Mouse (Mus musculus): Measurements from ENCODE around the gene Ddx56. TPM values are rescaled to one million over a fixed set of nuclear protein-coding genes. Genes with fewer than 3 reads are reported as not detected.

Gene Ddx56
- 116 and 121 TPM in 2 replicates for polyA plus RNA-seq (2016; fragmentation: Nextera tagmentation; extraction: Ambion mirVana)

DNA sequence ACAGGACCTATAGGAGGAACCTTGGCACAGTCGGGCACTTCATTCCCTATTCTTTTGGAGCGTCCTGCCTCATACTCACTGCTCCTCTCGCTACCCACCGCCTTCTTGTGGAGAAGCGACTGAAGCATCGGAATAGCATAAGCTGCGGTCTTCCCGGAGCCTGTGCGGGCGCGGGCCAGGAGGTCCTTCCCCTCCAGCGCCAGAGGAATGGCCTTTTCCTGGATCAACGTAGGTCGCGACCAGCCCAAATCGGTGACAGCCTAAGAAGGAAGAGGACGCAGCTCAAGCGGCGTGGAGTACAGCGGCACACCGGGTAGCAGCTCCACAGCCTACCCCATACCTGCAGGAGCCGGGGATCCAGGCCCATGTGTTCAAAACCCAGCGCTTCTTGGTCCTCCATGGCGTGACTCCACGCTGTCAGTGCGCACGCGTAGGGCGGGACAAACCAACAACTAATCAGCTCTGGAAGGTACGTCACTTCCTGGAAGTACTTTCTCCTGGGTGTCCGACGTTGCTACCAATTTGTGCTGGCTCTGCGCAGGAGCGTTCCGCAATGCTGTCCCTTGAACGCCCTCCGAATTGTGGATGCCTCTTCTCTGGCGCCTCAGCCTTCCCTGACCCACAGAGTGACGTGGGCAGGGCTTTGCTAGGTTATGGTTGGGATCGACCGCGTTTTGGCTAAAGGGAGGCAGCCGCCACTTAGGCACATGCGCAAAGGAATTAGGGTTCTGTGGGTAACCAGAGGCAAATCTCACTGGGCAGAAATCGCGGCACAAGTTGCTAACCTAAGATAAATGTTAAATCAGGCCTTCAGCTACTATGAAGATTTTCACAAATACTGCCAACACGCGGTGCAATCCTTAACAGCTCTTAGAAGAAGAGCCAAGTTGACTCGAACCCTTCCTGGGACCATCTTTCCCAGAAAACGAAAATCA, at the start of gene Ddx56:
Gene Ddx56 (minus strand): TSS at position 453 of the 935 bp plus-strand sequence.
- H3K9me3 ChIP-seq, result no peaks in the 10 kb centered on the region
- H3K36me3 ChIP-seq, result peaks cover 72% of the 10 kb centered on the region
- peak within 1 kb of the TSS; percentile 94 for H3K27ac ChIP-seq
- no peaks in the 10 kb centered on the region for H3K27me3 ChIP-seq (ENCODE audit: insufficient read depth, poor library complexity, severe bottlenecking)
- 2% methylated on average over 50 of the region's 50 CpGs for WGBS
- peak; percentile 90 for DNase-seq (ENCODE audit: low spot score)
- H3K4me1 ChIP-seq (replicated peaks), result peaks cover 25% of the 10 kb centered on the region
- peak within 1 kb of the TSS; percentile 98 for H3K4me3 ChIP-seq

- DNase-seq (ENCODE audit: low spot score), result no peak
- no peak overlapping the region for H3K27ac ChIP-seq
- no peaks in the 10 kb centered on the region for H3K27me3 ChIP-seq (ENCODE audit: insufficient read depth, poor library complexity, severe bottlenecking)
- peaks cover 84% of the 10 kb centered on the region for H3K36me3 ChIP-seq
- no peak overlapping the region for H3K4me3 ChIP-seq
- no peaks in the 10 kb centered on the region for H3K9me3 ChIP-seq
- WGBS, result 89% methylated on average over 11 of the region's 11 CpGs
- H3K4me1 ChIP-seq (replicated peaks), result no peaks in the 10 kb centered on the region
Observed at GRCm38 (mm10) chr11:6316821-6317220, 49.2 kb upstream of the Ddx56 start.

DNA sequence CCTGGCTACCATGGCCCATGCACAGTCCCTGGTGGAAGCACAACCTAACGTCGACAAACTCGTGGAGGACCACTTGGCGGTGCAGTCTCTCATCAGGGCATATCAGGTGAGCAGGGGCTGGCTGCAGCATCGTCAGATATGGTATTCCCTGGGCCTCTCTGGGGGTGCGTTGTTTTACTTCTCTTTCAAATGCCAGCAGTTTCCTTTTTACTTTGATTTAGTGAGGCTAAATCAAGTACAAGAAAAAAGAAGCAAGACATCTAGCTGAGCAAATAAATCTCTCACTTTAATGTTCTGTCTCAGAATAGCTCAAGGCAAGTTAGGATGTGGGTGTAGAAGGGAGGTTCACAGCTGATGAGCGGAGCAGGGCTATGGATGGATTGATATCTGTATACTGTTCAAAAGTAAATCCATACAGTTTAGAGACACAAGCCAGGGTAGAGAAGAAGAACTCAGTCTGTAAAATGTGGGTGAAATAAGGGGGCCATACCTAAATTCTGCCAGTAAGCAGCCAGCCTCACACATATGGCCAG, 46.4 kb upstream of the Ddx56 start:
- no peaks in the 10 kb centered on the region for H3K9me3 ChIP-seq
- H3K27ac ChIP-seq, result no peak overlapping the region
- H3K4me3 ChIP-seq, result no peak overlapping the region
- WGBS, result 92% methylated on average over 7 of the region's 7 CpGs
- H3K4me1 ChIP-seq (replicated peaks), result no peaks in the 10 kb centered on the region
- peaks cover 85% of the 10 kb centered on the region for H3K36me3 ChIP-seq
- no peaks in the 10 kb centered on the region for H3K27me3 ChIP-seq (ENCODE audit: insufficient read depth, poor library complexity, severe bottlenecking)
- no peak for DNase-seq (ENCODE audit: low spot score)

DNA sequence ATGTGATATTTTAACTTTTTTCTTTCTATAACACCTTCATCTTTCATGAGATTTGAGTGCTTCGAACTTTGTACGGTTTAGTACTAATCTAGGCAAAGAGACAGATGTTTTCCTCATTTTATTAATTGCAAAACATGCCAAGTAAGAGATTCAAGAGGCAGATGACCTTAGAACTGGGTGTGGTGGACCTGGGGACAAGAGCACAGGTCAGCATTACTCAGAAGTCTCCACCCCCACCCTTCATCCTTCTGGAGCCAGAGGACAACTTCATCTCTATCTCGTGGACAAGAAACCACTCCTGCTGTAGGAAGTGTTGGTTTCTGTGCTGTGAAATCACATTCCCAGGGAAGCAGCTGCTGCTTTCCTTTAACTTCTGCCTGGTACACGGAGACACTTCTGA, 40.6 kb upstream of the Ddx56 start:
- no peaks in the 10 kb centered on the region for H3K27me3 ChIP-seq (ENCODE audit: insufficient read depth, poor library complexity, severe bottlenecking)
- no peak for DNase-seq (ENCODE audit: low spot score)
- H3K4me1 ChIP-seq (replicated peaks), result no peaks in the 10 kb centered on the region
- no peak overlapping the region for H3K27ac ChIP-seq
- WGBS, result 93% methylated on average over 4 of the region's 4 CpGs
- peaks cover 77% of the 10 kb centered on the region for H3K36me3 ChIP-seq
- no peaks in the 10 kb centered on the region for H3K9me3 ChIP-seq
- H3K4me3 ChIP-seq, result no peak overlapping the region

GRCm38 (mm10) chr11:6305943-6306430, 38.4 kb upstream of the Ddx56 start:
- H3K27ac ChIP-seq, result no peak overlapping the region
- H3K27me3 ChIP-seq (ENCODE audit: insufficient read depth, poor library complexity, severe bottlenecking), result no peaks in the 10 kb centered on the region
- WGBS, result 85% methylated on average over 1 of the region's 1 CpGs
- DNase-seq (ENCODE audit: low spot score), result no peak
- no peak overlapping the region for H3K4me3 ChIP-seq
- H3K4me1 ChIP-seq (replicated peaks), result no peaks in the 10 kb centered on the region
- H3K9me3 ChIP-seq, result no peaks in the 10 kb centered on the region
- peaks cover 84% of the 10 kb centered on the region for H3K36me3 ChIP-seq

- 85% methylated on average over 2 of the region's 2 CpGs for whole genome bisulfite sequencing
- no peaks in the 10 kb centered on the region for H3K27me3 ChIP-seq (ENCODE audit: insufficient read depth, poor library complexity, severe bottlenecking)
- H3K4me3 ChIP-seq, result no peak overlapping the region
- H3K9me3 ChIP-seq, result no peaks in the 10 kb centered on the region
- DNase-seq (ENCODE audit: low spot score), result no peak
- no peaks in the 10 kb centered on the region for H3K4me1 ChIP-seq (replicated peaks)
- H3K36me3 ChIP-seq, result peaks cover 87% of the 10 kb centered on the region
- no peak overlapping the region for H3K27ac ChIP-seq
Observed at GRCm38 (mm10) chr11:6302793-6303192, 35.2 kb upstream of the Ddx56 start.

- Histone ChIP-seq H3K36me3 (peaks cover 70% of the 10 kb centered on the region), H3K27me3 (ENCODE audit: insufficient read depth, poor library complexity, severe bottlenecking) (no peaks in the 10 kb centered on the region), H3K4me1 (replicated peaks) (no peaks in the 10 kb centered on the region), H3K27ac (no peak overlapping the region), H3K4me3 (no peak overlapping the region), H3K9me3 (no peaks in the 10 kb centered on the region)
- WGBS, result 91% methylated on average over 2 of the region's 2 CpGs
- no peak for DNase-seq (ENCODE audit: low spot score)
Observed at GRCm38 (mm10) chr11:6299435-6299834, 31.9 kb upstream of the Ddx56 start.

- H3K4me3 ChIP-seq, result no peak overlapping the region
- no peaks in the 10 kb centered on the region for H3K9me3 ChIP-seq
- H3K4me1 ChIP-seq (replicated peaks), result peaks cover 12% of the 10 kb centered on the region
- DNase-seq (ENCODE audit: low spot score), result no peak
- H3K36me3 ChIP-seq, result peaks cover 43% of the 10 kb centered on the region
- no peaks in the 10 kb centered on the region for H3K27me3 ChIP-seq (ENCODE audit: insufficient read depth, poor library complexity, severe bottlenecking)
- H3K27ac ChIP-seq, result no peak overlapping the region
Observed at GRCm38 (mm10) chr11:6296077-6296476, 28.5 kb upstream of the Ddx56 start.

DNA sequence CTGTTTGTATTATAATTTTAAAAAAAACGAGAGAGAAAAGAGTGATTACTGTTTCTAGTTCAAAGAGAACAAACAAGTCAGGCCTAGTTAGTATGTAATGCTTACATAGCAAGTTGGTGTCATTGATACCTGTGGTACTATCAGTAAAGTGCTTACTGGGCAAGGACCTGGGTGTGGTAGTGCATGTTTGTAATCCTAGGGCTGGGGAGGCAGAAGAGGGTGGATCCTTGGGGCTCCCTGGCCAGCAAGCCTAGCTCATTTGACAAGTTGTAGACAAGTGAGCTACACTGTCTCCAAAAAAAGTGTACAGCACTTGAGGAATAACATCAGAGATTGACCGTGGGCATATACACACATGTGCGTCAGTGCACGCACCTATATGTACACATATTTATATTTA, 27.1 kb upstream of the Ddx56 start:
- no peak overlapping the region for H3K4me3 ChIP-seq
- DNase-seq (ENCODE audit: low spot score), result no peak
- peaks cover 15% of the 10 kb centered on the region for H3K4me1 ChIP-seq (replicated peaks)
- no peak overlapping the region for H3K27ac ChIP-seq
- H3K9me3 ChIP-seq, result no peaks in the 10 kb centered on the region
- peaks cover 9% of the 10 kb centered on the region; the same call in 1 of the 2 replicates for H3K27me3 ChIP-seq (ENCODE audit: insufficient read depth, poor library complexity, severe bottlenecking)
- WGBS, result 90% methylated on average over 4 of the region's 4 CpGs
- H3K36me3 ChIP-seq, result peaks cover 29% of the 10 kb centered on the region

GRCm38 (mm10) chr11:6293601-6294000, 26.0 kb upstream of the Ddx56 start:
- Histone ChIP-seq H3K27me3 (ENCODE audit: insufficient read depth, poor library complexity, severe bottlenecking) (peaks cover 9% of the 10 kb centered on the region; the same call in 1 of the 2 replicates), H3K4me1 (replicated peaks) (peaks cover 15% of the 10 kb centered on the region), H3K9me3 (no peaks in the 10 kb centered on the region), H3K36me3 (peaks cover 19% of the 10 kb centered on the region), H3K4me3 (no peak overlapping the region), H3K27ac (no peak overlapping the region)
- no peak for DNase-seq (ENCODE audit: low spot score)
- WGBS, result 95% methylated on average over 2 of the region's 2 CpGs

- no peaks in the 10 kb centered on the region for H3K9me3 ChIP-seq
- H3K27me3 ChIP-seq (ENCODE audit: insufficient read depth, poor library complexity, severe bottlenecking), result peaks cover 9% of the 10 kb centered on the region; the same call in 1 of the 2 replicates
- WGBS, result 93% methylated on average over 4 of the region's 4 CpGs
- no peak for DNase-seq (ENCODE audit: low spot score)
- H3K27ac ChIP-seq, result no peak overlapping the region
- peak overlapping the region; percentile 86 for H3K4me3 ChIP-seq
- H3K4me1 ChIP-seq (replicated peaks), result peaks cover 15% of the 10 kb centered on the region
- H3K36me3 ChIP-seq, result peaks cover 12% of the 10 kb centered on the region
Observed at GRCm38 (mm10) chr11:6292988-6293349, 25.4 kb upstream of the Ddx56 start.

DNA sequence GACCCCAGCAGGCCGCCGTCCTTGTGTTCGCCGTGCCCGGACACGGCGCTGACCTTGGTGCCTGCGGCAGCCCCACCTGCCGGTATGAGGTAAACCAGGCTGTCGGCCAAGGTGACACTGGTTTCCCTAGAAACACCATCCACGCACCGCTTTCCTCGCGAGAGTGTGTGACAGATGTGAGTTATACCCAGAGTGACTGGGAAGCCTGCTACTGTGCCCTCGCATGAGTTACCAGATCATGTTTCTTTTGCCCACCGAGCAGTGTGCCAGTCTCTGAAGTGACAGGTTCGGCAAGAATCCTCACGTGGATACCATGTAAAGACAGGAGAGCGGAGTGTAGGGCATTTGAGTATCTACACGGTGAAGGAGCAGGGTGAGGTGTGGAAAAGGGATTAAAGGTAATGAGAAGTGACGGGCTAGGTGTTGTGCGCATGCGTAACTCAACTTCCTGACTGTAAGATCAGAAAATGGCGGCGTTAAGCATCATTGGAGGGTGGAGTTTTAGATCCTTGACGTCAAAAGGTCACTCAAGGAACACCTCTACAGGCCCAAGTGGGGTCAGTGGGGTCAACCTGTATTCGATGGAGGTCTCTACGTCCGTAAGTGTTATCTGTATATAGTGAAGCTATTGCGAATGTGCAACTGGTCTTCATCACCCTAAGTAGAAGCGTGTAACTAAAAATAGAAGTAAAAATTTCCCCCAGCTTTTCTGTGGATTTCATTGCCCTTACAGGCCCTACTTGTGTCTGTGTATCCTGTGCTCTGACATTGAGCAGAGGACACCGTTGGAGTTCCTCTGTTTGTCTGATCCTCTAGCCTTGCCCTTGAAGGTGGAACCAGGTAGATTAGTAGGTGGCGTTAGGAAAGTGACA, 24.8 kb upstream of the Ddx56 start:
- Histone ChIP-seq H3K27me3 (ENCODE audit: insufficient read depth, poor library complexity, severe bottlenecking) (peaks cover 9% of the 10 kb centered on the region; the same call in 1 of the 2 replicates), H3K4me1 (replicated peaks) (peaks cover 15% of the 10 kb centered on the region), H3K27ac (peak overlapping the region; percentile 94), H3K36me3 (peaks cover 6% of the 10 kb centered on the region), H3K9me3 (no peaks in the 10 kb centered on the region), H3K4me3 (peak overlapping the region; percentile 86)
- 20% methylated on average over 33 of the region's 33 CpGs for WGBS
- DNase-seq (ENCODE audit: low spot score), result no peak

All from hindbrain, embryonic 10.5 days (tissue).